Mouse (Mus musculus): Measurements from ENCODE around the gene Rsu1. TPM values are rescaled to one million over a fixed set of nuclear protein-coding genes. Genes with fewer than 3 reads are reported as not detected.
"Not testable (repeated sequence)": the region's sequence is repeated elsewhere in the genome, so short reads cannot be mapped to it uniquely, and the experiment has no call there.

The Rsu1 gene
- polyA plus RNA-seq, 1 experiment from 2014 or later, result 68.3 TPM

GRCm38 (mm10) chr2:13195540-13195939, 75.7 kb downstream of the Rsu1 start:
- no peak overlapping the region for H3K4me2 ChIP-seq (replicated peaks; ENCODE audit: low read depth)
- no peak for TF ChIP-seq CTCF (IDR thresholded peaks at IDR 0.05; ENCODE audit: low read depth)
- ATAC-seq, result no peak
- H3K36me3 ChIP-seq (ENCODE audit: control insufficient read depth, insufficient read depth), result no peaks in the 10 kb centered on the region
- H3K4me1 ChIP-seq (replicated peaks; ENCODE audit: control insufficient read depth, insufficient read depth, low read length), result no peaks in the 10 kb centered on the region
- H3K9ac ChIP-seq (ENCODE audit: low read depth, low read length), result no peak overlapping the region
- no peak overlapping the region for H3K27ac ChIP-seq (ENCODE audit: low read depth, low read length)
- no peaks in the 10 kb centered on the region for H3K27me3 ChIP-seq (replicated peaks; ENCODE audit: control insufficient read depth, insufficient read depth, low read length)
- H3K9me3 ChIP-seq (ENCODE audit: control insufficient read depth), result no peaks in the 10 kb centered on the region
- no peak overlapping the region for H3K4me3 ChIP-seq (ENCODE audit: low read depth, low read length)
- WGBS, result 58% methylated on average over 7 of the region's 7 CpGs

GRCm38 (mm10) chr2:13192157-13192556, 79.1 kb downstream of the Rsu1 start:
- Histone ChIP-seq H3K4me3 (ENCODE audit: low read depth, low read length) (no peak overlapping the region), H3K27ac (ENCODE audit: low read depth, low read length) (no peak overlapping the region), H3K9me3 (ENCODE audit: control insufficient read depth) (no peaks in the 10 kb centered on the region), H3K4me2 (replicated peaks; ENCODE audit: low read depth) (no peak overlapping the region), H3K27me3 (replicated peaks; ENCODE audit: control insufficient read depth, insufficient read depth, low read length) (no peaks in the 10 kb centered on the region), H3K36me3 (ENCODE audit: control insufficient read depth, insufficient read depth) (no peaks in the 10 kb centered on the region), H3K9ac (ENCODE audit: low read depth, low read length) (no peak overlapping the region), H3K4me1 (replicated peaks; ENCODE audit: control insufficient read depth, insufficient read depth, low read length) (no peaks in the 10 kb centered on the region)
- 0 out of 2 replicates have a peak, but pooled peaks have one; percentile 4 for TF ChIP-seq CTCF (IDR thresholded peaks at IDR 0.05; ENCODE audit: low read depth)
- no peak for ATAC-seq
- WGBS, result 72% methylated on average over 1 of the region's 1 CpGs

DNA sequence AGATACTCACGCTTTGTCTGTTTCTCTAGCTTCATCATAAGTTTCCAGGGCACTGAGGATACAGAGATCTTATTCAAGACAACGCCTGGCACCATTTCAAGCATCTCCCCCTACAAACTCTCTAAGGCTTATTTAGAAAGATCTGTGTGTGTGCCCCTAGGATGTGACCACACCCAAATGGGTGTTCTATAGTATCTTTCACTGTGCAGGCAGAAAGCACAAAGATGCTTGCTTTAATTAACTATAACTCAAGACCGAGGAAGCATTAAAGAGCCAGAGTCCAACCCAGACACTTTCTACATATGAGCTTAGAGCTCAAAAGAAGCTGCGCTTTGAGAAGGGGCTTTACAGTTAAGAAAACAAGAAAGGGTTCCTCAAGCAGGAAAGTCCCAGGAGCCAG, 80.4 kb downstream of the Rsu1 start:
- Histone ChIP-seq H3K4me1 (replicated peaks; ENCODE audit: control insufficient read depth, insufficient read depth, low read length) (no peaks in the 10 kb centered on the region), H3K9me3 (ENCODE audit: control insufficient read depth) (no peaks in the 10 kb centered on the region), H3K4me2 (replicated peaks; ENCODE audit: low read depth) (no peak overlapping the region), H3K27me3 (replicated peaks; ENCODE audit: control insufficient read depth, insufficient read depth, low read length) (no peaks in the 10 kb centered on the region), H3K36me3 (ENCODE audit: control insufficient read depth, insufficient read depth) (no peaks in the 10 kb centered on the region), H3K27ac (ENCODE audit: low read depth, low read length) (no peak overlapping the region), H3K9ac (ENCODE audit: low read depth, low read length) (no peak overlapping the region), H3K4me3 (ENCODE audit: low read depth, low read length) (no peak overlapping the region)
- no peak for TF ChIP-seq CTCF (IDR thresholded peaks at IDR 0.05; ENCODE audit: low read depth)
- no peak for ATAC-seq
- WGBS, result 90% methylated on average over 4 of the region's 4 CpGs

DNA sequence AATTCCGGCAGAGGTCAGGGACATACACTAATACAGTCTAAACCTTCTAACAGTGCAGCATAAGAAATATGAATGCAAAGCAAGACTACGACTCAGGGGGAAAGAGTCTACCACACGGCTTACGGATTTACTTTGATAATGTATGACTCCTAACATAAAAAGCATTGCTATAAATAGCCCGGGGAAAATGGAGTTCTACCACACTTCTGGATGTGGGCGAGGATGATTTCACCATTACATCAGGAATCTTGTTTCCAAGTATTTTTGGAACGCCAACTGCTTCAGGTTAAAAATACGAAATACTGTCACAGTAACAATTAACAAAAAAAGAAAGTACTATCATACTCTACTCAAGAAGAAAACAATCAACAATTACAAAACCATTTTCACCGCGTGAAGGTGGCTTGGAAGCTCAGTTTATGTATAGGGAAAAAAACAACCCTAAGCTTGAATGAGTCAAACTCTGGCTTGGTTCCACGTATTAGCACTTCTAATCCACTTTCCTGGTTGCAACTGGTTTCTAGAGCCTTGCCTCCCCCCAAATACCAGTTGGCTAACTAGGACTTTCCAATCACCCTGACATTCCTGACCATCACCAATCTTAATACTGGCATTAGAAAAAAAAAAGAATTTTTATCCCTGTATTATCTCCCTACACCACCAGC, 82.3 kb downstream of the Rsu1 start:
- no peak for TF ChIP-seq CTCF (IDR thresholded peaks at IDR 0.05; ENCODE audit: low read depth)
- Histone ChIP-seq H3K27ac (ENCODE audit: low read depth, low read length) (no peak overlapping the region), H3K4me3 (ENCODE audit: low read depth, low read length) (no peak overlapping the region), H3K9me3 (ENCODE audit: control insufficient read depth) (no peaks in the 10 kb centered on the region), H3K4me2 (replicated peaks; ENCODE audit: low read depth) (no peak overlapping the region), H3K27me3 (replicated peaks; ENCODE audit: control insufficient read depth, insufficient read depth, low read length) (no peaks in the 10 kb centered on the region), H3K36me3 (ENCODE audit: control insufficient read depth, insufficient read depth) (no peaks in the 10 kb centered on the region), H3K9ac (ENCODE audit: low read depth, low read length) (no peak overlapping the region), H3K4me1 (replicated peaks; ENCODE audit: control insufficient read depth, insufficient read depth, low read length) (no peaks in the 10 kb centered on the region)
- no peak for ATAC-seq
- 86% methylated on average over 11 of the region's 11 CpGs for WGBS

DNA sequence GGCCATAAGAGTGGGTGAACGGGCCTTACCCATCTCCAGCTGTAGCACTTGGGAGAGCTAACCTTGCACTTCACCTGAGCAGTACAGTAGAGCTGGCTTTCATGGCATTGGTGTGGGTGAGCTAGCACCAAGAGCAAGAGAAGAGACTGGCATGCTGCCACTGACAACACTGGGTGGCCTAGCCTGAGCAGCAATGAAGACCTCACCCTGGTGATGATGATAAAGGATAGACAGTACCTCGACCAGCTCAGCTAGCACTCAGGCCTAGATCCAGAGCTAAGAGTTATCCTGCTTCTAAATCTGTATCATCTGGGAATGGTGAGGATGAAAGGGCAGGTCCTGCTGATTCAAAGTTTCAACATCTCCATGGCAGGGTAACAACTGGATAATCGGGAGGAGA, 88.1 kb downstream of the Rsu1 start:
- no peak for TF ChIP-seq CTCF (IDR thresholded peaks at IDR 0.05; ENCODE audit: low read depth)
- Histone ChIP-seq H3K27ac (ENCODE audit: low read depth, low read length) (no peak overlapping the region), H3K27me3 (replicated peaks; ENCODE audit: control insufficient read depth, insufficient read depth, low read length) (no peaks in the 10 kb centered on the region), H3K4me3 (ENCODE audit: low read depth, low read length) (no peak overlapping the region), H3K9ac (ENCODE audit: low read depth, low read length) (no peak overlapping the region), H3K9me3 (ENCODE audit: control insufficient read depth) (no peaks in the 10 kb centered on the region), H3K4me2 (replicated peaks; ENCODE audit: low read depth) (no peak overlapping the region), H3K4me1 (replicated peaks; ENCODE audit: control insufficient read depth, insufficient read depth, low read length) (no peaks in the 10 kb centered on the region), H3K36me3 (ENCODE audit: control insufficient read depth, insufficient read depth) (no peaks in the 10 kb centered on the region)
- WGBS, result 91% methylated on average over 3 of the region's 3 CpGs
- no peak for ATAC-seq

GRCm38 (mm10) chr2:13181899-13182298, 89.3 kb downstream of the Rsu1 start:
- H3K4me1 ChIP-seq (replicated peaks; ENCODE audit: control insufficient read depth, insufficient read depth, low read length); H3K4me2 ChIP-seq (replicated peaks; ENCODE audit: low read depth); H3K27ac ChIP-seq (ENCODE audit: low read depth, low read length); H3K4me3 ChIP-seq (ENCODE audit: low read depth, low read length); ATAC-seq; H3K36me3 ChIP-seq (ENCODE audit: control insufficient read depth, insufficient read depth); H3K9me3 ChIP-seq (ENCODE audit: control insufficient read depth); H3K9ac ChIP-seq (ENCODE audit: low read depth, low read length); H3K27me3 ChIP-seq (replicated peaks; ENCODE audit: control insufficient read depth, insufficient read depth, low read length): not testable (repeated sequence)
- no CpG with 5 or more reads among the region's 3 CpGs for WGBS
